ENCODE assay signal across 8 mouse cellular contexts in the genomic region with DNA sequence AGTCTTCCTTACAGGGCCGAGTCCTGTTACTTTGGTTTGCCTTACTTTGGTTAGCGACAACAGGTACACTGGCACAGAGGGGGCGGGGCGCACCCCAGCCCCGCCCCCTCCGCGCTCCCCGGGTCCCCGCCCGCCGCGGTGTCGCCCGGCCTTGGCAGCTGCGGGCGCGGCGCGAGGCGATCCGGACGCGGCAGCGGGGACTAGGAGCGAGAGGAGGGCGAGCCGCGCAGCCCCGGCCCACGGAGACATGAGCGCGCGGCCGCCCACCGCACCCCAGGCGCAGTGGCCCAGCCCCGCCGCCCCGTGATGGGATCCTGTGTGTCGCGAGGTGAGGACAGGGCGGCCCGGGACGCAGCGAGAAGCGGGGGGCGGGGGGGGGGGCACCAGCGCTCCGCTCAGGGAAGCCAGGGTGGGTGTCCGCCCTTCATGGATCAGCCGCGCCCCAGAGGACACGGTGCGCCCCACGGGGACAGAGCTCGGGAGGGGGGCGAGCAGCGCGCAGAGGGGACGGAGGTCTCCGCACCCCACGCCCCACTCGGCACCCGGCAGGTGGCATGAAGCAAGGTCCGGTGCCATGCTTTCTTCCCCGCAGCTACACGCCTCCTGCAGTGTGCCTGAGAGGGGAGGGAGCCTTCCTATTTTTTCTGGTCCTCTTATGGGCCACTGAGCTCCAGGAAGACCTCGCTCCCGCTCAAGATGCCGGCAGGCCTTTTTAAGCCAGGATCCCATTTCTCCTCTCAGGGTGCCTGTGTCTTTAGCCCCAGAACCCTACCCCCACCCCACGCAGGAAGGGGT. TPM values are rescaled to one million over a fixed set of nuclear protein-coding genes. Genes with fewer than 3 reads are reported as not detected.
DNase-seq lines count a peak whose midpoint lies in the region; ATAC-seq and TF ChIP-seq lines count a peak whose summit lies in the region.

A gene (plus strand): TSS at position 224 of the 795 bp plus-strand sequence.

- peak; percentile 42; the same call in 1 of the 2 replicates for ATAC-seq in hindbrain, embryonic 12.5 days (ENCODE audit: low FRiP score)
- ATAC-seq in neural tube, embryonic 14.5 days (ENCODE audit: low read depth): peak; percentile 50

- no peaks in the 10 kb centered on the region for H3K9me3 ChIP-seq in hindbrain, embryonic 12.5 days (replicated peaks)
- no peaks in the 10 kb centered on the region for H3K9me3 ChIP-seq in neural tube, embryonic 14.5 days (ENCODE audit: control insufficient read depth, low read length)

- under 1% methylated on average over 50 of the region's 71 CpGs for WGBS in hindbrain, embryonic 12.5 days
- 5% methylated on average over 61 of the region's 71 CpGs for WGBS in liver, adult 2 months
- under 1% methylated on average over 59 of the region's 71 CpGs for WGBS in neural tube, embryonic 14.5 days

- intact Hi-C loops in left cerebral cortex, postnatal 4 days (cut with DNase I): no loop called here
- intact Hi-C loops in left cerebral cortex, postnatal 14 days (cut with DNase I): no loop called here

- H3K4me1 ChIP-seq in hindbrain, embryonic 12.5 days: peaks cover 9% of the 10 kb centered on the region; the same call in 1 of the 2 replicates
- peaks cover 11% of the 10 kb centered on the region for H3K4me1 ChIP-seq in liver, adult 2 months (ENCODE audit: control insufficient read depth, insufficient read depth, low read length)
- H3K4me1 ChIP-seq in neural tube, embryonic 14.5 days (ENCODE audit: control insufficient read depth, insufficient read depth, low read length): no peaks in the 10 kb centered on the region

- no peak for TF ChIP-seq CTCF in liver, adult 2 months (IDR thresholded peaks at IDR 0.05; ENCODE audit: low read depth, low read length)

- no peaks in the 10 kb centered on the region for H3K79me2 ChIP-seq in liver, adult 2 months (ENCODE audit: control insufficient read depth, insufficient read depth, low read length)

- peak within 1 kb of the TSS; percentile 59 for H3K4me3 ChIP-seq in hindbrain, embryonic 12.5 days
- H3K4me3 ChIP-seq in liver, adult 2 months (ENCODE audit: insufficient read depth, low read depth, low read length): peak within 1 kb of the TSS; percentile 62
- peak within 1 kb of the TSS; percentile 56 for H3K4me3 ChIP-seq in neural tube, embryonic 14.5 days (ENCODE audit: low read depth, low read length)

- peak within 1 kb of the TSS; percentile 69 for H3K9ac ChIP-seq in hindbrain, embryonic 12.5 days
- peak within 1 kb of the TSS; percentile 92 for H3K9ac ChIP-seq in liver, adult 2 months (ENCODE audit: low read depth, low read length)
- H3K9ac ChIP-seq in neural tube, embryonic 14.5 days (replicated peaks; ENCODE audit: low read depth, low read length): peak within 1 kb of the TSS; percentile 73

- H3K27me3 ChIP-seq in hindbrain, embryonic 12.5 days: peaks cover 67% of the 10 kb centered on the region
- no peaks in the 10 kb centered on the region for H3K27me3 ChIP-seq in liver, adult 2 months (ENCODE audit: control insufficient read depth, insufficient read depth, low read length)
- peaks cover 2% of the 10 kb centered on the region; the same call in 1 of the 2 replicates for H3K27me3 ChIP-seq in neural tube, embryonic 14.5 days (ENCODE audit: control insufficient read depth, insufficient read depth, low read length)

- H3K36me3 ChIP-seq in hindbrain, embryonic 12.5 days: no peaks in the 10 kb centered on the region
- H3K36me3 ChIP-seq in liver, adult 2 months (ENCODE audit: control insufficient read depth, insufficient read depth, low read length): no peaks in the 10 kb centered on the region
- H3K36me3 ChIP-seq in neural tube, embryonic 14.5 days (ENCODE audit: control insufficient read depth, insufficient read depth, low read length): no peaks in the 10 kb centered on the region

- no peak within 1 kb of the TSS for H3K27ac ChIP-seq in hindbrain, embryonic 12.5 days
- H3K27ac ChIP-seq in liver, adult 2 months (replicated peaks; ENCODE audit: insufficient read depth, low read depth, low read length): 0 out of 2 replicates have a peak within 1 kb of the TSS, but pooled peaks have one; percentile 13
- H3K27ac ChIP-seq in neural tube, embryonic 14.5 days (ENCODE audit: low read depth, low read length): no peak within 1 kb of the TSS

- peak within 1 kb of the TSS; percentile 99 for H3K4me2 ChIP-seq in hindbrain, embryonic 12.5 days (replicated peaks)
- H3K4me2 ChIP-seq in neural tube, embryonic 14.5 days (ENCODE audit: low read depth, low read length): peak within 1 kb of the TSS; percentile 91

- no peak for DNase-seq in left cerebral cortex, postnatal 4 days
- no peak for DNase-seq in left cerebral cortex, postnatal 14 days (ENCODE audit: low spot score in 2 of 2)
- peak; percentile 32 for DNase-seq in embryo, embryonic 10.5 days (ENCODE audit: low spot score)
- DNase-seq in liver, adult 2 months (ENCODE audit: extremely low read depth, low read depth, low spot score): peak; percentile 63
- no peak for DNase-seq in yolk sac, embryonic 10.5 days (ENCODE audit: low spot score)
- DNase-seq in frontal cortex, postnatal 14 days (ENCODE audit: low spot score in 2 of 2): no peak

- 0 out of 2 replicates have a peak, but pooled peaks have one; percentile 11 for TF ChIP-seq POLR2A in liver, adult 2 months (IDR thresholded peaks at IDR 0.05; ENCODE audit: extremely low read depth, insufficient read depth, low read length)

RNA-seq across cellular contexts. Expression of the gene that starts here (rescaled TPM):
- total RNA-seq in left cerebral cortex, postnatal 4 days (2021): 10 to 100 TPM; 32.5 to 35.1 TPM
- 1 to 10 TPM; 5.4 to 5.5 TPM for total RNA-seq in left cerebral cortex, postnatal 14 days (2021)
- 2.3 and 2.5 TPM in 2 replicates for polyA plus RNA-seq in hindbrain, embryonic 12.5 days (2016; fragmentation: Nextera tagmentation; extraction: Ambion mirVana)
- 0.40 and 0.46 TPM in 2 replicates for total RNA-seq in liver, adult 2 months (2014; rRNA removed)
- polyA plus RNA-seq in liver, adult 2 months (2012; rRNA removed): 4.5 and 10.3 TPM in 2 replicates
- 28.8 and 47.7 TPM in 2 replicates for polyA plus RNA-seq in neural tube, embryonic 14.5 days (2014; fragmentation: Nextera tagmentation; extraction: Ambion mirVana)

Comparison
In these comparisons a context has a peak if more than half of its experiments do, and no peak if none do; other contexts are left out.
1. RNA of the gene that starts here (total RNA-seq): 32.5 to 35.1 TPM in left cerebral cortex, postnatal 4 days; 5.4 to 5.5 TPM in left cerebral cortex, postnatal 14 days and 0.40 to 0.46 TPM in liver, adult 2 months; every median in the first group is over 4 times any median in the second.
2. DNase-seq: peak in embryo, embryonic 10.5 days (single experiment) and liver, adult 2 months (single experiment); none in left cerebral cortex, postnatal 4 days (single experiment), left cerebral cortex, postnatal 14 days (0 of 2), yolk sac, embryonic 10.5 days (single experiment) and frontal cortex, postnatal 14 days (0 of 2).
3. Peak in every context shown above with its lines, with median percentiles within 50 percentile points of each other: H3K4me3 ChIP-seq and H3K9ac ChIP-seq.